Comparison of ENCODE assay signal across 8 mouse cellular contexts in genomic region chr3:141465104-141465705, GRCm38 (mm10). TPM values are rescaled to one million over a fixed set of nuclear protein-coding genes. Genes with fewer than 3 reads are reported as not detected.
DNase-seq lines count a peak whose midpoint lies in the region; ATAC-seq and TF ChIP-seq lines count a peak whose summit lies in the region.

TSS of gene Unc5c (plus strand) at chr3:141465216.

- TF ChIP-seq POLR2A in lung, adult 2 months (IDR thresholded peaks at IDR 0.05; ENCODE audit: borderline replicate concordance, extremely low read depth, low read depth, low read length): peak; percentile 47; the same call in 1 of the 2 replicates
- no peak for TF ChIP-seq POLR2A in olfactory bulb, adult 2 months (IDR thresholded peaks at IDR 0.05; ENCODE audit: insufficient read depth, low read depth, low read length)

- WGBS in forebrain, embryonic 16.5 days: 1% methylated on average over 55 of the region's 61 CpGs
- under 1% methylated on average over 60 of the region's 61 CpGs for WGBS in lung, adult 2 months
- WGBS in olfactory bulb, adult 2 months: under 1% methylated on average over 61 of the region's 61 CpGs

- peak; percentile 94 for ATAC-seq in forebrain, embryonic 16.5 days

- peak; percentile 39 for DNase-seq in WW6 (ENCODE audit: low read depth, low spot score)
- peak; percentile 90 for DNase-seq in cerebellum, adult 8-10 months
- peak; percentile 61 for DNase-seq in heart, postnatal 36 days
- DNase-seq in layer of hippocampus, adult 2 months (ENCODE audit: low spot score in 2 of 2): peak; percentile 67 to 77
- peak; percentile 20 for DNase-seq in lung, adult 2 months
- no peak for DNase-seq in B cell, adult 2 months

- H3K4me3 ChIP-seq in forebrain, embryonic 16.5 days (replicated peaks; ENCODE audit: low read length): peak within 1 kb of the TSS; percentile 73
- H3K4me3 ChIP-seq in layer of hippocampus, adult 2 months: peak within 1 kb of the TSS; percentile 86
- H3K4me3 ChIP-seq in lung, adult 2 months (replicated peaks; ENCODE audit: extremely low read depth, low read depth, low read length): peak within 1 kb of the TSS; percentile 63
- peak within 1 kb of the TSS; percentile 87 for H3K4me3 ChIP-seq in olfactory bulb, adult 2 months (ENCODE audit: insufficient read depth, low read depth, low read length)

- H3K4me2 ChIP-seq in forebrain, embryonic 16.5 days (ENCODE audit: low read length): peak within 1 kb of the TSS; percentile 99

- intact Hi-C loops in heart, postnatal 36 days (cut with DNase I): no loop called here

- TF ChIP-seq CTCF in layer of hippocampus, adult 2 months (conservative IDR thresholded peaks at IDR 0.05): peak; percentile 37
- no peak for TF ChIP-seq CTCF in lung, adult 2 months (IDR thresholded peaks at IDR 0.05; ENCODE audit: insufficient read depth, low read length)
- TF ChIP-seq CTCF in olfactory bulb, adult 2 months (IDR thresholded peaks at IDR 0.05; ENCODE audit: insufficient read depth, low read depth, low read length): no peak

- peaks cover 14% of the 10 kb centered on the region for H3K27me3 ChIP-seq in forebrain, embryonic 16.5 days (replicated peaks; ENCODE audit: control insufficient read depth, insufficient read depth, low read length)

- H3K9me3 ChIP-seq in forebrain, embryonic 16.5 days (ENCODE audit: control insufficient read depth, low read length): no peaks in the 10 kb centered on the region

- H3K27ac ChIP-seq in forebrain, embryonic 16.5 days (ENCODE audit: low read length): peak within 1 kb of the TSS; percentile 71
- peak within 1 kb of the TSS; percentile 98 for H3K27ac ChIP-seq in layer of hippocampus, adult 2 months
- peak within 1 kb of the TSS; percentile 49 for H3K27ac ChIP-seq in olfactory bulb, adult 2 months (ENCODE audit: insufficient read depth, low read depth, low read length)

- H3K9ac ChIP-seq in forebrain, embryonic 16.5 days (replicated peaks; ENCODE audit: low read depth, low read length): peak within 1 kb of the TSS; percentile 82

- H3K4me1 ChIP-seq in forebrain, embryonic 16.5 days (replicated peaks; ENCODE audit: control insufficient read depth, insufficient read depth, low read length): peaks cover 16% of the 10 kb centered on the region
- no peaks in the 10 kb centered on the region for H3K4me1 ChIP-seq in lung, adult 2 months (ENCODE audit: control insufficient read depth, insufficient read depth, low read length)
- H3K4me1 ChIP-seq in olfactory bulb, adult 2 months (ENCODE audit: control insufficient read depth, insufficient read depth, low read length): peaks cover 5% of the 10 kb centered on the region; the same call in 1 of the 2 replicates

- H3K36me3 ChIP-seq in forebrain, embryonic 16.5 days (ENCODE audit: control insufficient read depth, insufficient read depth): no peaks in the 10 kb centered on the region

RNA-seq across cellular contexts. Expression of gene Unc5c, which starts in this region (rescaled TPM):
- polyA plus RNA-seq in forebrain, embryonic 16.5 days (2015; fragmentation: Nextera tagmentation; extraction: Ambion mirVana): 5.9 and 7.9 TPM in 2 replicates
- under 1 TPM; 0.22 to 0.35 TPM for total RNA-seq in heart, postnatal 36 days (2021)
- total RNA-seq in layer of hippocampus, adult 2 months (2021): 10 to 100 TPM; 45.5 to 45.8 TPM
- 3.6 and 4.7 TPM in 2 replicates for polyA plus RNA-seq in lung, adult 2 months (2012; rRNA removed)
- not detected in 2 replicates for polyA plus RNA-seq in olfactory bulb, adult 2 months (2012; ENCODE audit: insufficient read depth, insufficient read length, low replicate concordance, missing spikeins)

Comparison
In these comparisons a context has a peak if more than half of its experiments do, and no peak if none do; other contexts are left out.
1. RNA of gene Unc5c (total RNA-seq): 45.5 to 45.8 TPM in layer of hippocampus, adult 2 months; 0.22 to 0.35 TPM in heart, postnatal 36 days; every median in the first group is over 10 times any median in the second.
2. Peak in DNase-seq in heart, postnatal 36 days; RNA of the gene not detected or under 1 TPM.
3. DNase-seq: peak in WW6 (single experiment), cerebellum, adult 8-10 months (single experiment), layer of hippocampus, adult 2 months (2 of 2) and lung, adult 2 months (single experiment); none in B cell, adult 2 months (0 of 2).
4. Peak in every context shown above with its lines, with median percentiles within 50 percentile points of each other: H3K27ac ChIP-seq and H3K4me3 ChIP-seq.